Mouse (Mus musculus): Measurements from ENCODE around the gene Ruvbl1. TPM values are rescaled to one million over a fixed set of nuclear protein-coding genes. Genes with fewer than 3 reads are reported as not detected.

The Ruvbl1 gene
- polyA plus RNA-seq, 1 experiment: 49.9 TPM

DNA sequence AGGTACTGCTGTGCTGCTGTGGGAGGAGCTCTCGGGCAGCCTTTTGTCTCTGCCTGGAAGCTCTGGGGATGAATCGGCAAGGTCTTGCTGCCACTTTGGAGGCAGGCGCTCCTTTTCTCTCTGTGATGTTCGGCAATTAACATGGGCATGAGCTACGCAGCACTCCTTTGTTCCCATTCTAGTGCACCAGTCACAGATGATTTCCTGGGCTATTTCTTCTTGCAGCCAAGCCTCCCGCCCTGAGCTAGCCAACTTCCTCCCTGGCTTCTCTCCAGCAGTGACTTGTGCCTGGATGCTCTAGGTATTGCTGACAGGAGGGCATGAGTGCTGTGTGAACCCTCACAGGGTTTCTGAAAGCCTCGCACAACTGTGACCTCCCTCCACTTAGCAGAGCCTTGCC, 17.9 kb downstream of the Ruvbl1 start:
- Histone ChIP-seq H3K27ac (ENCODE audit: insufficient read depth, low read length) (peak overlapping the region; percentile 40), H3K4me1 (ENCODE audit: control insufficient read depth, insufficient read depth, low read length) (peaks cover 25% of the 10 kb centered on the region), H3K4me3 (replicated peaks; ENCODE audit: insufficient read depth, low read depth, low read length) (no peak overlapping the region), H3K27me3 (ENCODE audit: control insufficient read depth, insufficient read depth, low read length) (no peaks in the 10 kb centered on the region)
- no peak for TF ChIP-seq POLR2A (IDR thresholded peaks at IDR 0.05; ENCODE audit: borderline replicate concordance, insufficient read depth, low read length)
- TF ChIP-seq CTCF (IDR thresholded peaks at IDR 0.05; ENCODE audit: borderline replicate concordance, insufficient read depth, low read depth, low read length): no peak
- peak; percentile 80 to 88 for DNase-seq
- 4% methylated on average over 7 of the region's 7 CpGs for WGBS

DNA sequence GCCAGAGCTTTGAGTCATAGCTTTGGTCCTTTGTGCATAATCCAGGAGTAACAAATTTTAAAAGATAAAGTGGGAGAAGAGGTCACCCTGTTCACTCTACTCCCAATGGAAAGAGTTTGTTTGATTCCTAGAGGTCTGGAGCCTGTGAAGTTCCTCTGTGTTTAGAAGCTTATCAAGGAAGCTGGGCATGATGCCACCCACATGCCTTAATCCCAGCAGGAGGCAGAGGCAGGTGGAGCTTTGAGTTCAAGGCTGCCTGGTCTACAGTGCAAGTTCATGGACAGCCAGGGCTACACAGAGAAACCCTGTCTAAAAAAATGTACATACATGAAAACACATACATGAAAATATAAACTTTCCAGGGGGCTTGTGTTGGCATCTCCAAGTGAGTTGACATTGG, 18.7 kb downstream of the Ruvbl1 start:
- Histone ChIP-seq H3K4me1 (ENCODE audit: control insufficient read depth, insufficient read depth, low read length) (peaks cover 25% of the 10 kb centered on the region), H3K27ac (ENCODE audit: insufficient read depth, low read length) (no peak overlapping the region), H3K27me3 (ENCODE audit: control insufficient read depth, insufficient read depth, low read length) (no peaks in the 10 kb centered on the region), H3K4me3 (replicated peaks; ENCODE audit: insufficient read depth, low read depth, low read length) (no peak overlapping the region)
- DNase-seq: peak in 1 of 2 experiments; percentile 54
- TF ChIP-seq CTCF (IDR thresholded peaks at IDR 0.05; ENCODE audit: borderline replicate concordance, insufficient read depth, low read depth, low read length) (no peak), POLR2A (IDR thresholded peaks at IDR 0.05; ENCODE audit: borderline replicate concordance, insufficient read depth, low read length) (no peak)

- TF ChIP-seq POLR2A (IDR thresholded peaks at IDR 0.05; ENCODE audit: borderline replicate concordance, insufficient read depth, low read length): no peak
- no peak for TF ChIP-seq CTCF (IDR thresholded peaks at IDR 0.05; ENCODE audit: borderline replicate concordance, insufficient read depth, low read depth, low read length)
- WGBS: 79% methylated on average over 6 of the region's 6 CpGs
- no peak for DNase-seq
Observed at GRCm38 (mm10) chr6:88485378-88485777, 20.2 kb downstream of the Ruvbl1 start.

DNA sequence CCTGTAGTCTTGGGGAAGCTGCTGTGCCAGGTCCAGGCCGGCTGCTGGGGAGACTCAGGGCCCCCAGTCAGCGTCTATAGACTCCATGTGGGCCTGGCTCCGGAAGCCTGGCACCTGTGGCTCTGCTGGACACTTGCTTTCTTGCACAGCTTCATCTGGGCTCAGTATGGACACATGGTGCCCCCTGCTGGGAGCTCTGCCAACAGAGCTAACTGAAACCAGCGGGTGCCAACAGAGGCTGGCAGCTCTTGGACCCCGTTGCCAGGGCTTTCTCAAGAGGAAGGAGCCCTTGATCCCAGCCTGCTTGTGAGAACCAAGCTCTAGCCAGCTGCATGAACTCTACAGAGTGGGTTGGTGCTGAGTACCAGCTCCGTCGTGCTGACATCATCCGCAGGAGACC, 21.7 kb downstream of the Ruvbl1 start:
- Histone ChIP-seq H3K4me1 (ENCODE audit: control insufficient read depth, insufficient read depth, low read length) (peaks cover 44% of the 10 kb centered on the region), H3K27me3 (ENCODE audit: control insufficient read depth, insufficient read depth, low read length) (no peaks in the 10 kb centered on the region), H3K4me3 (replicated peaks; ENCODE audit: insufficient read depth, low read depth, low read length) (no peak overlapping the region), H3K27ac (ENCODE audit: insufficient read depth, low read length) (no peak overlapping the region)
- WGBS: 27% methylated on average over 8 of the region's 8 CpGs
- TF ChIP-seq POLR2A (IDR thresholded peaks at IDR 0.05; ENCODE audit: borderline replicate concordance, insufficient read depth, low read length) (no peak), CTCF (IDR thresholded peaks at IDR 0.05; ENCODE audit: borderline replicate concordance, insufficient read depth, low read depth, low read length) (0 out of 2 replicates have a peak, but pooled peaks have one; percentile 6)
- DNase-seq: peak; percentile 59 to 66

More at GRCm38 (mm10) chr6:88485378-88485777, 20.2 kb downstream of the Ruvbl1 start:
- peaks cover 31% of the 10 kb centered on the region for H3K4me1 ChIP-seq (ENCODE audit: control insufficient read depth, insufficient read depth, low read length)
- no peak overlapping the region for H3K27ac ChIP-seq (ENCODE audit: insufficient read depth, low read length)
- no peaks in the 10 kb centered on the region for H3K27me3 ChIP-seq (ENCODE audit: control insufficient read depth, insufficient read depth, low read length)
- H3K4me3 ChIP-seq (replicated peaks; ENCODE audit: insufficient read depth, low read depth, low read length): no peak overlapping the region

DNA sequence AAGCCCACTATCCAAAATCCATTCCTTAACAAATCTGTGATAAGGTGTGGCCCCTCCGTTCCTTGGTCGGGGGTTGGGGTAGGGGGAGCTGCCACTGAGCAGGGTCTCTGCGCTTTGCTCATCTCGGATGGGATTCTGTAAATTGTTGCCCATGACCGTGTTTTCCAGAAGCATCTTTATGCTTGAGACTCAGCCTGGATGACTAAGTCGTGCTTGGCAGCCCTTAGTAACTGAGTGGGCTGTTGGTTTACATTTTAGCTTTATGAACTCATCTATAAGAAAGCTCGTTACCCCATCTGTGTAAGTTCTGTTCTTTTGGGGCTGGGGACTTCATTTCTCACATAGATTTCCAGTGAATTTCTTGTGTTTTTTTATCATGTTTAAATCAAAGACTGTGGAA, 23.8 kb downstream of the Ruvbl1 start:
- WGBS: 97% methylated on average over 7 of the region's 7 CpGs
- TF ChIP-seq POLR2A (IDR thresholded peaks at IDR 0.05; ENCODE audit: borderline replicate concordance, insufficient read depth, low read length) (no peak), CTCF (IDR thresholded peaks at IDR 0.05; ENCODE audit: borderline replicate concordance, insufficient read depth, low read depth, low read length) (no peak)
- Histone ChIP-seq H3K4me3 (replicated peaks; ENCODE audit: insufficient read depth, low read depth, low read length) (no peak overlapping the region), H3K4me1 (ENCODE audit: control insufficient read depth, insufficient read depth, low read length) (peaks cover 45% of the 10 kb centered on the region), H3K27me3 (ENCODE audit: control insufficient read depth, insufficient read depth, low read length) (no peaks in the 10 kb centered on the region), H3K27ac (ENCODE audit: insufficient read depth, low read length) (no peak overlapping the region)
- no peak for DNase-seq

DNA sequence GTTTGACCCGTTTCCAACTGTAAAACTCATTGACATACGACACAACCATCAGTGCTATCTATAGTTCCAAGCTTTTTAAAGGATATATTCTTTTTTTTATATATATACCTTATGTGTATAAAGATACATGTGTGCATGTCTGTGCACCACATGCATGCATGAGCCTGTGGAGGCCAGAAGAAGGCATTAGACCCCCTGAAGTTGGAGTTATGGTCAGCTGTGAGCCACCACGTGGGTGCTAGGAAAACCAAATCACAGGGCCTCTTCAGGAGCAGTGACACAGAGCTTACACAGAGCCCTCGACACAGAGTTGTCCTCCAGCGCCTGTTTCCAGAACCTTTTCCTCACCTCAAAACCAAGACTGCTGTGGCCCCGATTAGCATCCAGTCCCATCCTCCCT, 24.6 kb downstream of the Ruvbl1 start:
- no peaks in the 10 kb centered on the region for H3K27me3 ChIP-seq (ENCODE audit: control insufficient read depth, insufficient read depth, low read length)
- H3K4me3 ChIP-seq (replicated peaks; ENCODE audit: insufficient read depth, low read depth, low read length): no peak overlapping the region
- H3K27ac ChIP-seq (ENCODE audit: insufficient read depth, low read length): no peak overlapping the region
- H3K4me1 ChIP-seq (ENCODE audit: control insufficient read depth, insufficient read depth, low read length): peaks cover 45% of the 10 kb centered on the region
- no peak for TF ChIP-seq CTCF (IDR thresholded peaks at IDR 0.05; ENCODE audit: borderline replicate concordance, insufficient read depth, low read depth, low read length)
- no peak for TF ChIP-seq POLR2A (IDR thresholded peaks at IDR 0.05; ENCODE audit: borderline replicate concordance, insufficient read depth, low read length)
- no peak for DNase-seq
- WGBS: 56% methylated on average over 6 of the region's 6 CpGs

GRCm38 (mm10) chr6:88490629-88491354, 25.6 kb downstream of the Ruvbl1 start:
- WGBS: 11% methylated on average over 12 of the region's 12 CpGs

DNA sequence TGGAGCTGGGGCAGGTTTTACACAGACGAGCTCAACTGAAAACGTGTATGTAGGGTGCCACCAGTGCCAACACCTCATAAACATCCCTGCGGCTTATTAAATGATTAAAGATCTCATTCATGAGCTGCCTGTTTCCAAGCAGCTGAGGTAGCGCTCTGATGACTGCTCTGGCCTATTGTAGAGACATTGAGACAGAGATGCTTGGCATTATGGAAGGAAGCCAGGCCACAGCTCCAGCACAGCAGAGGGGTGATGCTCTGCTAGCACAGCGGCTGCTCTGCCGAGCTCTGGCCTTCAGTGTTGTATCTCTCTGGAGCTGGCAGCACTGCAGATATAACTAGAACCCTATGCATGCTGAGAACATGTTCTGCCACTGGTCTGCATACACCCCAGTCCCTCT, 28.5 kb downstream of the Ruvbl1 start:
- WGBS: 71% methylated on average over 6 of the region's 6 CpGs
- no peak overlapping the region for H3K4me3 ChIP-seq (replicated peaks; ENCODE audit: insufficient read depth, low read depth, low read length)
- DNase-seq: no peak
- peaks cover 40% of the 10 kb centered on the region for H3K4me1 ChIP-seq (ENCODE audit: control insufficient read depth, insufficient read depth, low read length)
- TF ChIP-seq CTCF (IDR thresholded peaks at IDR 0.05; ENCODE audit: borderline replicate concordance, insufficient read depth, low read depth, low read length): no peak
- TF ChIP-seq POLR2A (IDR thresholded peaks at IDR 0.05; ENCODE audit: borderline replicate concordance, insufficient read depth, low read length): no peak
- no peaks in the 10 kb centered on the region for H3K27me3 ChIP-seq (ENCODE audit: control insufficient read depth, insufficient read depth, low read length)
- no peak overlapping the region for H3K27ac ChIP-seq (ENCODE audit: insufficient read depth, low read length)

More at GRCm38 (mm10) chr6:88490629-88491354, 25.6 kb downstream of the Ruvbl1 start:
- no peak overlapping the region for H3K4me3 ChIP-seq (replicated peaks; ENCODE audit: insufficient read depth, low read depth, low read length)
- peaks cover 49% of the 10 kb centered on the region for H3K4me1 ChIP-seq (ENCODE audit: control insufficient read depth, insufficient read depth, low read length)
- DNase-seq: peak; percentile 97
- H3K27ac ChIP-seq (ENCODE audit: insufficient read depth, low read length): peak overlapping the region; percentile 76; the same call in 1 of the 2 replicates
- TF ChIP-seq POLR2A (IDR thresholded peaks at IDR 0.05; ENCODE audit: borderline replicate concordance, insufficient read depth, low read length) (no peak), CTCF (IDR thresholded peaks at IDR 0.05; ENCODE audit: borderline replicate concordance, insufficient read depth, low read depth, low read length) (no peak)
- no peaks in the 10 kb centered on the region for H3K27me3 ChIP-seq (ENCODE audit: control insufficient read depth, insufficient read depth, low read length)

Measured in cerebellum, adult 2 months (tissue).